Mouse (Mus musculus) right cerebral cortex, adult 18-20 months (tissue): ENCODE data around the gene Hcrtr2.

ENCODE experiments used
- DNase-seq: peaks from one replicate; pipeline ENCODE4 v3.0.0; 2022; ENCODE audit warnings: mixed read lengths

Gene Hcrtr2

DNA sequence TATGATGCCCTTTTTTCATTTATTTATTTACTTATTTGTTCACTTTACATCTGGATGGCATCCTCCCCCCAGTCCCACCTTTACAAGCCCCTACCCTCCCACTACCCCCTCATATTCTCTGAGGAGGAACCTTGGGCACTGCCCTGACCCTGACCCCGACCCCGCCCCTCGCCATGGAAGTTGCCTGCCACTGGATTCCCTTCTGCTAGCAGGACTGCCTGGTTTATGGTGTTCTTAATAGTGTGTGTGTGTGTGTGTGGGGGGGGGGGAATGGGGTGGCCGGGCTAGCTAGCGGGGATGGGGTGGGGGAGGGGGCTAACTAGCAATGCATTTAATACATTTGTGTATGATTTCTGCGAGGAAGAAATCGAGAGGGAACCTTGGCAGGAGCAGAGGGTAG, 88.8 kb downstream of the Hcrtr2 start:
- DNase-seq = no peak

GRCm38 (mm10) chr9:76230400-76230799, 93.3 kb downstream of the Hcrtr2 start:
- no peak for DNase-seq

DNA sequence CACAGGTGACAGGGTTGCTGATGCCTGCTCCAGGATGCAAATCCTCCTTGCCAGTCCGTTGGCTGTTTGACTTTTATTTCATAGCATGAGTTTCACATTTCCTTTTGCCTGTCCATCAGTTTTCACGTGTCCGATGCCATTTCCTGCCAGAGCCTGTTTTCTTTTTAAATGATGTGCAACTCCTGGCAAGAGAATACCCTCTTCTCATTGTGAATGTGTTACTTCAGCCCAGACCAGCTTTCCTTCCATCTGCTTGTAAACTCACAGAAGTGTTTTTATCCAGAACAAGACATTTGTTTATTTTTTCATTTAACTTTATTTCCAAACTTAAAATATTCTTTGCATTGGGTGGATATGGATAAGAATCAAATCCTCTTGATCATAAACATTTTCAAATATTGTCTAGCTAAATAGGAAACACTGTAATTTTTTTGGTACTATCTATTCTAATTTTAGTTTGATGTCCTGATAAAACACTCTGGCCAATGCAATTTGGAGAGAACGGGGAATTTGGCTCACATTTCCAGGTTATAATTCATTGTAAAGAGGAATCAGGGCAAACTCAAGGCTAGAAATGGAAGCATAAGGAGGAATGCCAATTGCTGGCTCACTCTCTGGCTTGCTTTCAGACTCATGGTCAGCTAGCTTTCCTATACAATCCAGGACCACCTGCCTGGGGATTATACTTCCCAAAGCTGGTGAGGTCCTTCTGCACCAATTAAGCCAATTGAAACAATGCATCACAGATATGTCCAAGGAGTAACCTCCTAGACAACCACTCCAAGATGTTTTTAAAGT, 106.3 kb downstream of the Hcrtr2 start:
- no peak for DNase-seq

DNA sequence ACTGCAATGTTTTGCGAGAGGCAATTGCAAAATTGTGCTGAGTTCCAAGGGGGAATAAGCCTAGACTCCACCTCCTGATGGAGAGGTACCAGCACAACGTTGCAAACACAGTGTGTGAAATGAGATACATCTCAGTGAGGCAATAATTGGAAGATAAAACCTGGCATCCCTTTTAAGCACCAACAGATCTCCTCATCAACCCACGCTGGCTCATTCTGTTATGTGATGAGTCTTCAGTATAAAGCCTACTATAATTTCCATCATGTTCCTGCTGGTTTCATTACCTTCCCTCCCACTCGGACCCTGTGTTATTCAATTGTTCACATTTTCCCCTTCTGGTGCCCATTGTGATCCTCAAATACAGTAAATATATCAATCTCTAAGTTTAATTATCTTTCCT, 109.0 kb downstream of the Hcrtr2 start:
- no peak for DNase-seq

DNA sequence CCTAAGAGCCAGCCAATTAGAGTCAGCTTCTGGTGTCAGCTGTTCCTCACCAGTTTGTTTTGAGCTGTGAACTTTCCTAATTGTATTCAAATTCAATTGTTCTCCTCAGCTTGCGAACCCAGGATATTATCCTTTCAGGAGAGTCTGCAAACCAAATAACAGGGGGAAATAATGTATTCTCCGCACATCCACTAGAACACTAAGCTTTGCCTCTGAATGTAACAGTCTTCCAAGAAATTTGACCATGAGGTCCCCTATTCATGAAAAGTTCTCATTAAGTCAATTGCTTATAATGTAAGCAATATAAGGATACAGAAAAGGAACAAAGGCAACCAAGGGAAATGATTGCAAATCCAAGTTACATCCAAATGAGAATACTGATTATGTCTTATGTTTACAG, 110.1 kb downstream of the Hcrtr2 start, which contains the start of gene Gfral:
Gfral (minus strand) TSS at position 101 of the 400 bp plus-strand sequence.
- DNase-seq = no peak

- DNase-seq = no peak
These were observed 126.7 kb downstream of the Hcrtr2 start for GRCm38 (mm10) chr9:76196917-76197316.

- no peak for DNase-seq
These were observed 144.4 kb downstream of the Hcrtr2 start for GRCm38 (mm10) chr9:76179221-76179620.
